Mouse (Mus musculus) ovary, postnatal 10 days (tissue): ENCODE results near the gene Espl1.
"Not testable (repeated sequence)": the region's sequence is repeated elsewhere in the genome, so short reads cannot be mapped to it uniquely, and the experiment has no call there.

Source experiments
- DNase-seq: peaks from one replicate; pipeline ENCODE4 v3.0.0; 2022; ENCODE audit warnings: low spot score

The Espl1 gene

DNA sequence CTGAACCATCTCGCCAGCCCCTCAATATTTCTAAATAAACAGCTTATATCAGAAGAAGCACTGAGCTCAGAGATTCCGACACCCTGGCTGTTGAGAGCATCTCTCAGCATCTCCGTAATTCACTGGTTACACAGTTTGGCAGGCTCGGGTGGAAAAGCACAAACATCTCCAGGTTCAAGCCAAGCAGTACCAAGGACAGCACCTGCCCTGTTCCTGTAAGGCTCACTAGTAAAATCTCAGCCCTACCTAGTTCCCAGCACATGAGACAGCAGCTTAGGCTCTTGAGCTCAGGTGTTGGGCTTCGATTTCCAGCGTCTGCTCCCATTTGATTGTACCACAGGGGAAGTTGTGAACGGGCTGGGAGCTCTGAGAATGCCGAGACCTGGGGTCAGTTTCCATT, 39.2 kb downstream of the Espl1 start:
- no peak for DNase-seq

DNA sequence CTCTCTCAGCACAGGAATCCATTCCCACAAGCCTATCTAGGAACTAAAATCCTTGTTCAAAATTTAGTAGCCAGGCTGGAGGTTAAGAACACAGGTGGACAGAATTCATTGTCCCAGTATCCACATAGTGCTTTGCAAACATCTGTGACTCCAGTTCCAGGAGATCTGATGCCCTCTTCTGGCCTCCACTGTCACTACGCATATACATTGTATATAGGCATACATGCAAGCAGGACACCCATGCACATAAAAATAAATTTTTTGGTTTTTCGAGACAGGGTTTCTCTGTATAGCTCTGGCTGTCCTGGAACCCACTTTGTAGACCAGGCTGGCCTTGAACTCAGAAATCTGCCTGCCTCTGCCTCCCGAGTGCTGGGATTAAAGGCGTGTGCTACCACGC, 39.9 kb downstream of the Espl1 start:
- not testable (repeated sequence) for DNase-seq

DNA sequence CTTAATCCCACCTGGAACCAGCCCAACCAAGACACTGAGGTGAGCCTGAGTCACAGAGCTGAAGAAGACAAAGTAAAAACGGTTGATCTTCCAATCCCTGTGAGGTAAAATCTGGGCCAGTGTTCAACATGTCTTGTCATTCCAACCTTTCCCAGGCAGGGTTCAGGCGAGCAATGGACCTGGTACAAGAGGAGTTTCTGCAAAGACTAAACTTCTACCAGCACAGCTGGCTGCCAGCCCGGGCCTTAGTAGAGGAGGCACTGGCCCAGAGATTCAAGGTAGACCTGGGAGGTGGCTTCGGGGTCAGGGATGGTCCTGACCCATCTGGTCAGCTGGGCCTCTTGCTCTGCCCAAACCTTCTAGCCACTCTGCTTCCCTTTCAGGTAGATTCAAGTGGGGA, 40.9 kb downstream of the Espl1 start:
- DNase-seq: no peak

- DNase-seq: no peak
Measured at GRCm38 (mm10) chr15:102339612-102340011, 43.5 kb downstream of the Espl1 start.

GRCm38 (mm10) chr15:102341580-102341979, 45.5 kb downstream of the Espl1 start:
- no peak for DNase-seq

DNA sequence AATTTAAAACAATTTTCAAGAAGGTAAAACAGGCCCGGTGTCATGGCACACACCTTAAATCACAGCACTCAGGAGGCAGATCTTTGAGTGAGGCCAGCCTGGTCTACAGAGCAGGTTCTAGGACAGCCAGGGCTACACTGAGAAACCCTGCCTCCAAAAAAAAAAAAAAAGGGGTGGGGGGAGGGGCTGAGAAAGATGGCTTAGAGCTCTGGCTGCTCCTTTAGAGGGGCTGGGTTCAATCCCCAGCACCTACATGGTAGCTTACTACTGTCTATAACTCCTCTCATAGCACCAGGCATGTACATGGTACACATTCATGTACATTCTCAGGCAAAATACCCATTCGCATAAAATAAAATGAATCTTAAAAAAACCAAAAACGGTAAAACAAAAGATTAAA, 48.4 kb downstream of the Espl1 start:
- no peak for DNase-seq

DNA sequence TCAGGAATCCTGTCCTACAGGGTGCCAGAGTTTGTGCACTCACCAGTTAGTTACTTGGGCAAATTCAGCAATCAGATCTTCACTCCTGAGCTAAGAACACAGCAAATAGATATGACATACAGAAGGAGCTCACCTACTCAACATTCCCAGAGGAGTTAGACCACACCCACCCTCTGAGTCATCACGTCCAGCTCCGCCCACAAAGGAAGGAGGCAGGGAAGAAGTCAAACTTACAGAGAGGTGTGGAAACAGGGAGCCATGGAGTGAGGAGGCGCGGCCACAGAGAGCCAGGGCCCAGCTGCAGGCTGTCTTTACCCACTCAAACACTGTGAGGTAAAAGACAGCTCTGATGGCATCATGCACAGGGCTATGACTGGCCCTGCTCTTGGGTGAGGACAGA, 50.4 kb downstream of the Espl1 start:
- no peak for DNase-seq

DNA sequence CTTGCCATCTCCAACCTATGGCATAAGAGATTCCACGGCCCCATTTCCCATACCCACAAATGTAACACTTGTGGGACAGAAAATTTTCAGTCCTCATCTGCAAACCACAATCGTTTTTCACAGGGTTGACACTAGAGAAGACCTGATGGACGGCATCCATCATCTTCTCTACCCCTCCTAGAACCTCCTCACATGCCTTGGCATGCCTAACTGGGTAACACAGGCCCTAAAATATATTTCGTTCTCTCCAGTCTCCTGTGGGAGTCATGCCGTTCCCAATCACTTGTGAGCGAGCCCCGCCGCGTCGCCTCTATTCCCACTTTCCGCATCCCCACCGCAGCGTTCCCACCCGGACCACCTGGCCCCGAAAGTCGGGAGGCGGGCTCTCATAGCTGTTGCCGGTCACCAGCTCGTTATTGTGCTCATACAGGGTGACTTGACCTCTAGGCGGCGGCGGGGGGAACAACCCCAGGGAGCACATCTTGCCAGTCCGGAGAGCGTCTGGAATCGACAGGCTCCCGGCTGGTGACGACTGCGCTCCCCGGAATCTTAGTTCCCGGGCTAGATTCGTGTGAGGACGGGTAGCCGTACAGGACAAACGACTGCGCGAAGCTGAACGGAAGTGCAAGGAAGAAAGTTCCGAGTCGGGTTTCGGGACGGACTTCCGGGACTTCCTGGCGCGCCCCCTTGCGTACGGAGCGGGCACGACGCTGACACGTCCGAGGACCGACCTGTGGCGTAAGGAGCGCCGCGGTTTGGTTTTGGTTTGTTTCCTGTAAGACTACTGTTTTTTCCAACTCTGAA, 54.3 kb downstream of the Espl1 start, which contains the start of gene Aaas:
Gene Aaas, minus strand, starts transcription at position 634 of the 804 bp plus-strand sequence.
- peak; percentile 85 for DNase-seq

DNA sequence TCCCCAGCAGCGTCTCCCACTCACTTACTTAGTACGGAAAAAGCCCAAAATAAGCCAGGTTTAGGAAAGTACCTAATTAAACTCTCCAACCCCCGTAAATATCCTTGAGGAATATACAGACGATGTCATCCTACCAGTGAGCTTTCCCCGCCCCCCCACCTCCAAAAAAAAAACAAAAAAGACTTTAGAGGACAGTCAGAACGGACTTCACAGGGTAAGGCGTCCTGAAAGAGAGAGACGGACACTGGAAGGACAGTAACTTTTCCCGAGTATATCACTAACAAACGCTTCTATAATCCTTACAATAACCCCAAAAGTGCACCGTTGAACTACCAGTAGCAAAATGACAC, 54.9 kb downstream of the Espl1 start:
- DNase-seq: no peak

GRCm38 (mm10) chr15:102352177-102352576, 56.1 kb downstream of the Espl1 start:
- no peak for DNase-seq

DNA sequence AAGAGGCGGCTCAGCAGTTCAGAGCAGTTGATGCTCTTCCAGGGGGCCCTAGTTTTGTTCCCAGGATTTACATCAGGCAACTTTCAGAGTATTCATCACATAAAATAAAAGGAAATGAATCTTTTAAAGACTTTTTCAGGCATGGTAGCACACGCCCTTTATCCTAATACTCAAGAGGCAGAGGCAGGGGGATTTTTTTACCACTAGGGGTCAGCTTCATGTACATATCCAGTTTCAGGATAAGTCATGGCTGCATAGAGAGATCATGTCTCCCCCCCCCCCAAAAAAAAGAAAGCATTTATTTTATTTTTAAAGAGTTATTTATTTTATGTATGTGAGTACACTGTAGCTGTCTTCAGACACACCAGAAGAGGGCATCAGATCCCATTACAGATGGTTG, 57.9 kb downstream of the Espl1 start:
- no peak for DNase-seq

- DNase-seq: peak; percentile 67
Measured at GRCm38 (mm10) chr15:102355134-102355870, 59.2 kb downstream of the Espl1 start.

DNA sequence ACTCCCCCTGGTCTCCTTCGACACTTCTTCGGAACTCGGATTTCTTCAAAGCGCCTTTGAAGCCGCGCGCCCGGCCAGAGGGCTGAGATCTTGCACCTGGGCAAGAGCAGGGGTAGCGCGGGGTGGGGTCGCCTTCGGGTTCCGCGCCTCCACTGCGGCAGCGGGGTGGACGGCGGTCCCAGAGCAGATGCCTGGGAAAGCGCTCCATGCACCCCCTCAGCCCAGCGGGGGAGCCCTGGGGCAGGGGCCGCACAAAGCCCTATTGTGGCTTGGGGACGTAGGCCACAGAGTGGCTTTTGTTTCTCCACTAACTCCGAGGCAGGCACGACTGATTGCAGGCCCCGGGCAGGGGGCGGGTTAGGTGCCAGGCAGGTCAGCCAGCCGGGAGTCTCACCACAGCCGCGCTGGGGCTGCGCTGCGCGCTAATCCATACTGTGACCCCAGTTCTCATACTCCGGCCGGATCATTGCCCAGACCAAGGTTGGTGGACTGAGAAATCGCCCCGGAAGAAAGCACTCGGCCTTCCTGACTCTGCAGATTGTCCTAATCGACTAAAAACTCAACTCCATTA, 59.9 kb downstream of the Espl1 start:
- DNase-seq: no peak

DNA sequence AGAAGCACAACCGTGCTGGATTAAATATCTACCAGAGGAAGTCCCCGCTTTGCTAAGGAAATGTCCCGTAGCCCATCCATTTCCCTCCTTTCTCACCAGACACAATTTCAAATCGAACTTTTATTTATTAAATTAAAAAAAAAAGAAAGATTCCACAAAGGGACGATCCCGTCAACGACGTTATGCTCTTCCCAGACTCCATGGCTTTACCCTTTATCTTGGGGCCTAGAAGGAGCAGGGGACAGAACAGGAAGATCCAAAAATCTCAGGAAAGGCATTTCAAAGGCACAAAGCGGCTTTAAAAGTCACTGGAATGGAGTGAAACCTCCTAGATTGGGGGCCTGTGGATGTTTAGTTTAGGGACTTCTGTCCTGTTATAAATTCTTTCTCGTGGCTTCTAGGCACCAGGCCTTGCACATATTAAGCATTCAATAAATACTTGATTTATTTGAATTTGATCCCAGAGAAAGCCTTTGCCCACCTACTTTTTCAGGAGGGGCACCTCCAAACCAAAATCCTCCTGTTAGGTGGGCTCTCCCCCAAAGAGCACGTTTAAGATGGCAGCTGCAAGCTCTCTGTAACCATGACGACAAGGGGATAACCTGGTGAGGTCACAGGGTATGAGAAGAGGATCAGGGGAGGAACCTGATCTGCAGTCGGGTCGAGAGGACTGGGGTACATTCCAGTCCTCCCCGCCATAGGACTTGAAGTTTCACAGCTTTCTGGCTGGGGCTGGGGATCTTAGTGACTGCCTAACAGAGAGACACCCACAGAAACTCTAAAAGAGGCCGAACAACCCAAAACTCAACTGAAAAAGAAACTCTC, 60.6 kb downstream of the Espl1 start:
- no peak for DNase-seq

GRCm38 (mm10) chr15:102358126-102358525, 62.1 kb downstream of the Espl1 start:
- no peak for DNase-seq

DNA sequence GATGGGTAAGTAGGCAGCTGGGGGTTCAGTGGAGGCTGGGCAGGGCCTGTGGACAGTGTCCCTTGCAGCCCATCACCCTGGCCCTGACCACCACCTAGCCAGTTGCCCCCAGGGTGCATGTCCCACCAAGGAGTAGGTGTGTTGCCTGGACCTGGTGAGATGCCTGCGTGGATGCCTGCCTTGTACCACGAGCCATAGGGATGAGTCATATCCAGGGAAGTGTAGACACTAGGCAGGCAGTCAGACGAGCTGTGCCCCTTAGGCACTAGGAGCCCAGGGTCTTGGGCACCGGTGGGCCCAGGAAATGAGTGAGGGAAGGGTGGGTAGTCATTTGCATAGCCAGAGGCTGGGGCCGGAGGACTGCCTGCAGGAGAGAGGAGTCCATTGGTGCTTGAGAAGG, 62.8 kb downstream of the Espl1 start:
- no peak for DNase-seq

DNA sequence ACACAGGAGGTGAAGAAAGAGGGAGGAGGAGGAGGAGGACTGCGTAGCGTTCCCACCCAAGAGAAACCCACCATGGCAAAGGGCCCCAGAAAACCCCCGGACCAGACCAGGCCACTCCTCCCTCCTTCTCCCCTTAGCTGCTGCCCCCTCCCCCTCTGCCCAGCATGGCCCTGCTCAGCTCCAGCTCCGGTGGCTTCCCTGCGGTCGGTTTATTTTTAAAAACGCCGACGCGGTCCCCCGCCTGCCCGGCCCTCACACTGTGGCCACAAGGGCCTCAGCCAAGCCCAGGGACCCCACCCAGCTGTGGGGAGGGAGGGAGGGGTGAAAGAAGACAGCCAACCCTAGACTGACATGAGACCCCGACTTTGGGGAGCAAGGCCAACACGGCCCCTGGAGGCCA, 66.6 kb downstream of the Espl1 start:
- no peak for DNase-seq

DNA sequence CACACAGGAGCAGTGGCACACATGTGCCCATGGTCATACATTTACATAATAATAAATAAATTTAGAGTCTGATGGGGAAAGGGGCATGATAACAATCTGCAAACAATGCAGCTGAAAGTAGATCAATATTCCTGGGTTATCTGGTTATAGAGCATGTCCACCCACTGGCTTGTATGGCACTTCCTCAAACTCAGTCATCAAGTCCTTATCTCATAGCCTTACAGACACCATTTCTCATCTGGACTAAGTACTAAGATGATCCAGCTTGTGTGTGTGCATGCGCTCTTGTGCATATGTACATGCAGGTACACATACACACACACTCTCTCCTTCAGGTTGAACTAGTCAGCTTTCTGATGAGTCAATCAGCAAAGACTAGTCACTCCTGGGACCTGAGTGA, 68.6 kb downstream of the Espl1 start:
- no peak for DNase-seq

DNA sequence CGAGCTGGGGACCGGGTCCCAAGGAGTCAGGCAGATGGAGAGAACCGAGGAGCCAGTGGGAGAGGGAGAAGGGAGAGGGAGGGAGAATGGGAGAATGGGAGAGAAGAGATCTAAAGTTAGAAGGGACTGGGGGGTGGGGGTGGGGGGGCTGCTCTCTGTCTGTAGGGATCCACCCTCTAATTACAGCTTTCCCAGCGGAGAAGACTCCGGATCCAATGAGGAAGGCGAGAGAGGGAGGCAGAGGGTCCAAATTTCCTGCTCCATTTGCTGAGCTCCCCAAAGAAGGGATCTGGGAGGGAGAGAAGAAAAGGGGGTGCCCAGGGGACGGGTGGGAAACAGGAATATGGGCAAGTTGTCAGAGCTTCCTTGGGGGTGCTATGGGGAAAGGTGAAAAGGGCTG, 70.2 kb downstream of the Espl1 start:
- DNase-seq: no peak

- DNase-seq: no peak
Measured at GRCm38 (mm10) chr15:102366733-102367344, 70.8 kb downstream of the Espl1 start, which contains the start of gene Sp7. Gene Sp7 (minus strand): TSS chr15:102367182.

DNA sequence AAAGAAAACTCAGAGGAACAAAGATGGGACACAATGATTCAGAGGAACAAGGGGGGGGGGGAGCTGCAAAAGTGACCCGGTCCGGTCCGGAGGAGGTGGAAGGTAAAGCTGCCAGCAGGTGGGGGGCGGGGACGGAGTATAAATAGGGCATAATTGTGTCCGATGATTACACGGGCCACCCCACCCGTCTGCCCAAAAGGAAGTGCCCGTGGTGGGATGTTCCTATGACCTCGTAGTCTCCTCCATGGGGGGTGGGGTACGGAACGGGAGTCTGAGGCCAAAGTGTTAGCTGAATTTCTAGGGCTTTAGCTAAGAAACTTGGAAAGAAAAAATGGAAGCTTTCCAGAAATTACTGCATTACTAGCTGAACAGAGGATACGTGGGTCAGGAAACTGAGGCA, 73.9 kb downstream of the Espl1 start:
- no peak for DNase-seq

GRCm38 (mm10) chr15:102370727-102371126, 74.7 kb downstream of the Espl1 start:
- no peak for DNase-seq
